Mouse (Mus musculus) right cerebral cortex, postnatal 4 days (tissue): Measurements from ENCODE around the gene Scarf1.

ENCODE experiments used
- DNase-seq: peaks from one replicate; pipeline ENCODE4 v3.0.0-alpha.2; 2022

Gene Scarf1

GRCm38 (mm10) chr11:75513336-75513735 lies at the start of gene Scarf1:
Gene Scarf1 (plus strand): TSS chr11:75513540.
- DNase-seq = no peak

GRCm38 (mm10) chr11:75463624-75464023 lies 49.7 kb upstream of the Scarf1 start:
- DNase-seq = no peak

GRCm38 (mm10) chr11:75464417-75464816 lies 48.9 kb upstream of the Scarf1 start:
- DNase-seq = no peak

- DNase-seq = no peak
These were observed 48.3 kb upstream of the Scarf1 start for GRCm38 (mm10) chr11:75465051-75465450.

- no peak for DNase-seq
These were observed 46.4 kb upstream of the Scarf1 start for GRCm38 (mm10) chr11:75466731-75467505.

GRCm38 (mm10) chr11:75467512-75468215 lies 45.7 kb upstream of the Scarf1 start:
- no peak for DNase-seq

GRCm38 (mm10) chr11:75468410-75468809 lies 44.9 kb upstream of the Scarf1 start:
- DNase-seq = no peak

GRCm38 (mm10) chr11:75469261-75469660 lies 44.1 kb upstream of the Scarf1 start:
- DNase-seq = no peak

GRCm38 (mm10) chr11:75470675-75471074 lies 42.7 kb upstream of the Scarf1 start:
- DNase-seq = no peak

GRCm38 (mm10) chr11:75472469-75473081 lies 40.8 kb upstream of the Scarf1 start:
- no peak for DNase-seq

GRCm38 (mm10) chr11:75473376-75473775 lies 40.0 kb upstream of the Scarf1 start:
- no peak for DNase-seq

- no peak for DNase-seq
These were observed 27.1 kb upstream of the Scarf1 start for GRCm38 (mm10) chr11:75486192-75486591.

- peak; percentile 90 for DNase-seq
These were observed 26.6 kb upstream of the Scarf1 start, which contains the start of gene Prpf8 for GRCm38 (mm10) chr11:75486601-75487285. Gene Prpf8 (plus strand): TSS chr11:75486816.

GRCm38 (mm10) chr11:75487496-75487895 lies 25.8 kb upstream of the Scarf1 start:
- DNase-seq = no peak

GRCm38 (mm10) chr11:75494296-75495049 lies 18.9 kb upstream of the Scarf1 start:
- no peak for DNase-seq

GRCm38 (mm10) chr11:75498126-75498525 lies 15.2 kb upstream of the Scarf1 start:
- no peak for DNase-seq

GRCm38 (mm10) chr11:75508162-75508561 lies 5.2 kb upstream of the Scarf1 start:
- DNase-seq = no peak

- no peak for DNase-seq
These were observed 4.4 kb upstream of the Scarf1 start for GRCm38 (mm10) chr11:75508904-75509303.

GRCm38 (mm10) chr11:75509741-75510626 lies 3.4 kb upstream of the Scarf1 start, which contains the start of gene Rilp:
Gene Rilp (plus strand): TSS chr11:75510094.
- peak; percentile 71 for DNase-seq

GRCm38 (mm10) chr11:75510627-75510993 lies 2.7 kb upstream of the Scarf1 start:
- peak; percentile 96 for DNase-seq

GRCm38 (mm10) chr11:75511213-75511612 lies 2.1 kb upstream of the Scarf1 start:
- peak; percentile 49 for DNase-seq
